Mouse (Mus musculus): ENCODE data around the gene Olfr1277. TPM values are rescaled to one million over a fixed set of nuclear protein-coding genes. Genes with fewer than 3 reads are reported as not detected.

The Olfr1277 gene
- total RNA-seq (2014; fragmentation: Nextera tagmentation): not detected in 2 replicates
- total RNA-seq (2017): under 0.01 and 0.16 TPM in 2 replicates
- polyA plus RNA-seq (2012): not detected in 2 replicates

DNA sequence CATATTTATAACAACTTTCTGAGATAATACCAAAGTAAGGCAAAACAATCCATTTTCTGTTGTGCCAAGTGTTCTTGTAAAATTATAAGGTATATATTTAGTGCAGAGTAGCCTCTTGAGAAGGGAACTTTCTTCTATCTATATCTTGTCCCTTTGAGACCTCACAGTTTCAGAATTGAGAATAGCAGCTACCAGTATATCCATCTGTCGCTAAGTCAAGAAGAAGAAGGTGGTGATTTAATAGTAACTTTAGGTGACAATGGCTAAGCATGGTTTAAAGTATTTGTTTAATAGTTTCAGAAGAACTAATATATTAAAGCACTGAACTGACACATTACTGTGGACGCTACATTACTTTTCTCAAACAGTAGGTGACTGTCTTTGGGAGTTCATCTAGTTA, at the start of gene Olfr1277:
TSS of gene Olfr1277 (minus strand) at position 101 of the 400 bp plus-strand sequence.
- no peaks in the 10 kb centered on the region for H3K9me3 ChIP-seq (replicated peaks)
- no peaks in the 10 kb centered on the region for H3K4me1 ChIP-seq (ENCODE audit: insufficient read depth, low read depth, low read length)
- H3K36me3 ChIP-seq (replicated peaks): no peaks in the 10 kb centered on the region
- DNase-seq (ENCODE audit: low spot score) (no peak), ATAC-seq (ENCODE audit: extremely low read depth, insufficient number of reproducible peaks, low FRiP score, poor library complexity, severe bottlenecking) (no peak)
- H3K4me3 ChIP-seq (ENCODE audit: low read depth, low read length): no peak within 1 kb of the TSS
- TF ChIP-seq TAL1 (conservative IDR thresholded peaks at IDR 0.05; ENCODE audit: low read depth, low read length) (no peak), GATA2 (IDR thresholded peaks at IDR 0.05; ENCODE audit: borderline replicate concordance, low read depth, low read length) (no peak), POLR2AphosphoS5 (IDR thresholded peaks at IDR 0.05; ENCODE audit: insufficient replicate concordance, low read depth, low read length) (no peak), CTCF (IDR thresholded peaks at IDR 0.05; ENCODE audit: low read depth, low read length) (no peak), GATA1 (IDR thresholded peaks at IDR 0.05; ENCODE audit: borderline replicate concordance, low read length) (no peak)
- no peaks in the 10 kb centered on the region for H3K27me3 ChIP-seq (ENCODE audit: insufficient read depth, low read length)

DNA sequence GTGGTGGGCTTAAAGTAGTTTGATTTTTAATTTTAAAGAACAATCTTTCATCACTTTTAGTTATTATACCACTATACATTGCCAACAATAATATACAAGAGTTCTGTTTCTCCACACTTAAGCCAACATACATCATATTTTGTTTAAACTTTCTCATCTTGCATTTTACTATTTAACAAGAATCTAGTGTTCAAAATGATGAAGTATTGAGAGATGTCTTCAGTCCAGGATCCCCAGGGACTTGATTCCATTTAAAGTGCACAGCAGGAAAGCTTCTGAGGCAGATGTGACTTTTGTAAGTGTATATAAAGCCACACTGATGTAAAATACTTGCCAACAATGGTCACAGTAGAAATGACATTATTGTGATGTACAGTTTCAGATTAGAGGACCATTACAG, 39.8 kb upstream of the Olfr1277 start, which contains the start of gene Olfr1280:
TSS of gene Olfr1280 (plus strand) at position 301 of the 400 bp plus-strand sequence.
- ATAC-seq (ENCODE audit: extremely low read depth, insufficient number of reproducible peaks, low FRiP score, poor library complexity, severe bottlenecking): no peak
- Histone ChIP-seq H3K36me3 (replicated peaks) (no peaks in the 10 kb centered on the region), H3K9me3 (replicated peaks) (no peaks in the 10 kb centered on the region), H3K4me1 (ENCODE audit: insufficient read depth, low read depth, low read length) (no peaks in the 10 kb centered on the region), H3K4me3 (ENCODE audit: low read depth, low read length) (no peak within 1 kb of the TSS), H3K27me3 (ENCODE audit: insufficient read depth, low read length) (no peaks in the 10 kb centered on the region)
- TF ChIP-seq GATA2 (IDR thresholded peaks at IDR 0.05; ENCODE audit: borderline replicate concordance, low read depth, low read length) (no peak), POLR2AphosphoS5 (IDR thresholded peaks at IDR 0.05; ENCODE audit: insufficient replicate concordance, low read depth, low read length) (no peak), GATA1 (IDR thresholded peaks at IDR 0.05; ENCODE audit: borderline replicate concordance, low read length) (no peak), TAL1 (conservative IDR thresholded peaks at IDR 0.05; ENCODE audit: low read depth, low read length) (no peak), CTCF (IDR thresholded peaks at IDR 0.05; ENCODE audit: low read depth, low read length) (no peak)
- no peak for DNase-seq (ENCODE audit: low spot score)

DNA sequence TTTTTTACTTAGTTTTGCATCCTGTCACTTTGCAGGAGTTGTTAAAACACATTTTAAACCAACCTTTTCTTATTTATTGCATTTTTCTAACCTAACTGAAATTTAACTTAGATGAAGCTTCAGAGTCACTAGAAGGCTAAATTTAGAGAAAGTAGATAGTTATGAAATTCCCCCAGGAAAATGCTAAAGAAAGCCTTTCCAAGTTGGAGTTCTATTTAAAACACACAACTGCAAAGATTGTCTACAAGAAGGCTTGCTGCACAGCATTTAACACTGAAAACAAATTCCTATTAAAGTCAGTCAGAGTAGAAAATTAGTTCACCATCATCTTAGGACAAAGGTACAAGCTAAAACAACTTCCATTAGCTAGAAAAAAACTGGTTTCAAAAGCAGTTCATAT, 26.5 kb upstream of the Olfr1277 start, which contains the start of gene Olfr1279:
TSS of gene Olfr1279 (plus strand) at position 262 of the 400 bp plus-strand sequence.
- Histone ChIP-seq H3K4me3 (ENCODE audit: low read depth, low read length) (no peak within 1 kb of the TSS), H3K36me3 (replicated peaks) (no peaks in the 10 kb centered on the region), H3K4me1 (ENCODE audit: insufficient read depth, low read depth, low read length) (no peaks in the 10 kb centered on the region), H3K9me3 (replicated peaks) (no peaks in the 10 kb centered on the region), H3K27me3 (ENCODE audit: insufficient read depth, low read length) (no peaks in the 10 kb centered on the region)
- ATAC-seq (ENCODE audit: extremely low read depth, insufficient number of reproducible peaks, low FRiP score, poor library complexity, severe bottlenecking) (no peak), DNase-seq (ENCODE audit: low spot score) (no peak)
- TF ChIP-seq POLR2AphosphoS5 (IDR thresholded peaks at IDR 0.05; ENCODE audit: insufficient replicate concordance, low read depth, low read length) (no peak), GATA2 (IDR thresholded peaks at IDR 0.05; ENCODE audit: borderline replicate concordance, low read depth, low read length) (no peak), TAL1 (conservative IDR thresholded peaks at IDR 0.05; ENCODE audit: low read depth, low read length) (no peak), CTCF (IDR thresholded peaks at IDR 0.05; ENCODE audit: low read depth, low read length) (no peak), GATA1 (IDR thresholded peaks at IDR 0.05; ENCODE audit: borderline replicate concordance, low read length) (no peak)

DNA sequence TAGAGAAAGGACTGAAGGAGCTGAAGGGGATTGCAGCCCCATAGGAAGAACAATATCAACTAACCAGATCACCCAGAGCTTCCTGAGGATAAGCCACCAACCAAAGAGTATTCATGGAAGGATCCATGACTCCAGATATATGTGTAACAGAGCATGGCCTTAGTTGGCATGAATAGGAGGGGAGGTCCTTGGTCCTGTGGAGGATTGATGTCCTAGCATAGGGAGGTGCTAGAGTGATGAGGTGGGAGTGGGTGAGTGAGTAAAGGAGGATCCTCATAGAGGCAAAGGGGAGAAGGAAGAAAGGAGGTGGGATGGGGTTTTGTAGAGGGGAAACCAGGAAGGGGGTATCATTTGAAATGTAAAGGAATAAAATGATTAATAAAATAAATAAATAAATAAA, 24.6 kb upstream of the Olfr1277 start:
- Histone ChIP-seq H3K4me1 (ENCODE audit: insufficient read depth, low read depth, low read length) (no peaks in the 10 kb centered on the region), H3K36me3 (replicated peaks) (no peaks in the 10 kb centered on the region), H3K27me3 (ENCODE audit: insufficient read depth, low read length) (no peaks in the 10 kb centered on the region), H3K4me3 (ENCODE audit: low read depth, low read length) (no peak overlapping the region), H3K9me3 (replicated peaks) (no peaks in the 10 kb centered on the region)
- TF ChIP-seq CTCF (IDR thresholded peaks at IDR 0.05; ENCODE audit: low read depth, low read length): no peak
- no peak for TF ChIP-seq TAL1 (conservative IDR thresholded peaks at IDR 0.05; ENCODE audit: low read depth, low read length)
- no peak for TF ChIP-seq GATA2 (IDR thresholded peaks at IDR 0.05; ENCODE audit: borderline replicate concordance, low read depth, low read length)
- TF ChIP-seq POLR2AphosphoS5 (IDR thresholded peaks at IDR 0.05; ENCODE audit: insufficient replicate concordance, low read depth, low read length): no peak
- DNase-seq (ENCODE audit: low spot score) (no peak), ATAC-seq (ENCODE audit: extremely low read depth, insufficient number of reproducible peaks, low FRiP score, poor library complexity, severe bottlenecking) (no peak)

DNA sequence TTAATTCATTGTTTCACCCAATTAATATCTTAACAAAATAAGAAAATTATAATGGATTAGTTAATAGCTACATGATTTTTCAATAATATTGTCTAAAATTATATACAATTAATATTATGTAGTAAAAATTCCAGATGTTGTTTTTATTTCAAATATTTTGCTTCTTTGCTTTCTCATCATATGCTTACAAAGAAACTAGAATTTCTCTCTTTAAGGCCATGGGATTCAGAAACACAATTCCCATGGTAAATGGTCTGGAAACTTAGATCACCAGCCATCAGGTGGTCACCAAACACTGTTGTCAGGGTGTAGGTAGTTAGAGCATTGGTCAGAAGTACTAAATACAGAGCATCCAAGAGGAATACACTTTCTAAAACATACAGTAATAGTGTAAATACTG, 15.9 kb upstream of the Olfr1277 start, which contains the start of gene Olfr1278:
TSS of gene Olfr1278 (plus strand) at position 301 of the 400 bp plus-strand sequence.
- Histone ChIP-seq H3K27me3 (ENCODE audit: insufficient read depth, low read length) (no peaks in the 10 kb centered on the region), H3K4me1 (ENCODE audit: insufficient read depth, low read depth, low read length) (no peaks in the 10 kb centered on the region), H3K4me3 (ENCODE audit: low read depth, low read length) (no peak within 1 kb of the TSS), H3K36me3 (replicated peaks) (no peaks in the 10 kb centered on the region), H3K9me3 (replicated peaks) (no peaks in the 10 kb centered on the region)
- DNase-seq (ENCODE audit: low spot score) (no peak), ATAC-seq (ENCODE audit: extremely low read depth, insufficient number of reproducible peaks, low FRiP score, poor library complexity, severe bottlenecking) (no peak)
- TF ChIP-seq GATA2 (IDR thresholded peaks at IDR 0.05; ENCODE audit: borderline replicate concordance, low read depth, low read length): no peak
- TF ChIP-seq POLR2AphosphoS5 (IDR thresholded peaks at IDR 0.05; ENCODE audit: insufficient replicate concordance, low read depth, low read length): no peak
- no peak for TF ChIP-seq GATA1 (IDR thresholded peaks at IDR 0.05; ENCODE audit: borderline replicate concordance, low read length)
- no peak for TF ChIP-seq TAL1 (conservative IDR thresholded peaks at IDR 0.05; ENCODE audit: low read depth, low read length)
- no peak for TF ChIP-seq CTCF (IDR thresholded peaks at IDR 0.05; ENCODE audit: low read depth, low read length)

DNA sequence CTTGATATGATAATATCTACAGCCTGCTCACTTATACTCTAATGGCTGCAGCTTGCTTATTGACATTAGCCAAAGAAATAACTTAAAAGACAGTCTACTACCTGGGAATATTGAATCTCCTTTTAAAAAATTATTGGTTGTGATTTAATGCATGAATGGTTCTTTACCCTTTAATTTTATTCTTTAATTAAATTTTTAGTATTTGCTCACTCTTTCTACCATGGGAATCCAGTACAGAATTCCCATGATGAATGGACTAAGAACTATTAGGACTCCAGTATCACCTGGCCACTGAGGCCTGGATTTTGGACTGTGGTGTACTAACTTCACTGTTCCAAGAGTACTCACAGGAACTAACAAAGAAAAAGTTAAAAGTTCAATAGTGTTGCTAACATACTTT, 19.7 kb downstream of the Olfr1277 start, which contains the start of gene Olfr1276:
TSS of gene Olfr1276 (plus strand) at position 301 of the 400 bp plus-strand sequence.
- Histone ChIP-seq H3K36me3 (replicated peaks) (no peaks in the 10 kb centered on the region), H3K4me3 (ENCODE audit: low read depth, low read length) (no peak within 1 kb of the TSS), H3K4me1 (ENCODE audit: insufficient read depth, low read depth, low read length) (no peaks in the 10 kb centered on the region), H3K9me3 (replicated peaks) (no peaks in the 10 kb centered on the region), H3K27me3 (ENCODE audit: insufficient read depth, low read length) (no peaks in the 10 kb centered on the region)
- DNase-seq (ENCODE audit: low spot score) (no peak), ATAC-seq (ENCODE audit: extremely low read depth, insufficient number of reproducible peaks, low FRiP score, poor library complexity, severe bottlenecking) (no peak)
- TF ChIP-seq CTCF (IDR thresholded peaks at IDR 0.05; ENCODE audit: low read depth, low read length) (no peak), GATA2 (IDR thresholded peaks at IDR 0.05; ENCODE audit: borderline replicate concordance, low read depth, low read length) (no peak), GATA1 (IDR thresholded peaks at IDR 0.05; ENCODE audit: borderline replicate concordance, low read length) (no peak), TAL1 (conservative IDR thresholded peaks at IDR 0.05; ENCODE audit: low read depth, low read length) (no peak)

Measured in G1E (cell line).